Mouse (Mus musculus) lung, postnatal 36 days (tissue): ENCODE measurements around the gene Evl.

Experiments
- DNase-seq: peaks from one replicate; pipeline ENCODE4 v3.0.0; 2022; ENCODE audit warnings: mixed read lengths

The Evl gene

GRCm38 (mm10) chr12:108653358-108654335 lies 99.1 kb downstream of the Evl start:
- no peak for DNase-seq

- peak; percentile 81 for DNase-seq
Measured at GRCm38 (mm10) chr12:108657350-108657749, 102.8 kb downstream of the Evl start.

GRCm38 (mm10) chr12:108668606-108669235 lies 114.2 kb downstream of the Evl start:
- peak; percentile 55 for DNase-seq

DNA sequence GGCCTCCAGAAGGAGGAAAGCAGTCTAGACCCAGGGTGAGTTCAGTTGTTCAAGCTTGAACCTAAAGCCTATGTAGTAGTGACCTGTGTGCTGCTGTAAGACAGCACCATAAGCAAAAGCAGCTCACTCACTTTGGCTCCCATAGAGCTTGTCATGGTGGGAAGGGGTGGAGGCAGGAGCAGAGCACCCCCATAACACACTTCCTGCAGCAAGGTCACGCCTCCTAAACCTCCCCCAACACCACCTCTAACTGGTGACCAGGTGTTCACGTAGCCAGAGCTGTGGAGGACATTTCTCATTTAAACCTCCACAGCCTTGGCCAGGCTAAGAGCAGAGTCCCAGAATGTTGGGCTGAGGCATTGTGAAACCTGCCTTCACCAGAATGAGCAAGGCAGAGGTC lies 117.0 kb downstream of the Evl start:
- no peak for DNase-seq

- DNase-seq = no peak
Measured at GRCm38 (mm10) chr12:108672908-108673307, 118.4 kb downstream of the Evl start.

DNA sequence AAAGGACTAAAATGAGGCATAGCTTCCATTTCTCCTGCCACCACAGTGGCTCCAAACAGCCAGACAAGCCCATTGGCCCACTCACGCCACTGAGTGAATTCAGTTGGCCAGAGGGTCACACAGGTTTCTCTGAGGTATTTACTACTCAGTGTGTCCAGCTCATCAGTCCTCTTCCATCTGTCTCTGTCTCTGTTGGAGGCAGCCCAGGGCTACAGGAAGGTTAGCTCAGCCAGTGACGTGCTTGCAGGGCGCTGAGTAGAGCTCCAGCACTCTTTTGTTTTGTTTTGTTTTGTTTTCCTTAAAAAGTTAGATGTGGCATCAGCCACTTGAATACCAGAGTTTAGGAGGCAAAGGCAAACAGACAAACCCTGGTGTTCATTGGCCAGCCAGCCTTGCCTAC lies 119.0 kb downstream of the Evl start:
- peak; percentile 25 for DNase-seq

- DNase-seq = peak; percentile 78
Measured at GRCm38 (mm10) chr12:108674502-108674901, 120.0 kb downstream of the Evl start.

DNA sequence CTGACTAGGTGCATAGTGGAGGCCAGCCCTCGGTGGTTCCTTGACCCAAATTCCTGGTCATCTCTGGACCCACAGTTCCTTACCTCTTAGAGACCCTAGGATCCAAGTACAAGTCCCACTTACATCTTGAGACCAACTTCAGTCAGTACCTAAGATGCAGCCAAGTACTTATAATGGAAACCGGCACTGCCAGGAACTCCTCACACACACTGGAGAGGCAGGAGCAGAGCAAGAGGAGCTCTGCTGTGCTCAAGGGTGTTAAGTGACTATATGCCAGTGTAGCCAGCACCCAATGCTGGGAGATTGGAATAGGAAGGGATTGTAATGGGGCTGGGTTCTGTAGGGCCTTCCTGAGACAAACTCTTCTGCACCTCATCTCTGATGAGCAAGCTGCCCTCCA lies 120.4 kb downstream of the Evl start:
- DNase-seq = peak; percentile 58

- DNase-seq = peak; percentile 38
Measured at GRCm38 (mm10) chr12:108675614-108676401, 121.3 kb downstream of the Evl start.

DNA sequence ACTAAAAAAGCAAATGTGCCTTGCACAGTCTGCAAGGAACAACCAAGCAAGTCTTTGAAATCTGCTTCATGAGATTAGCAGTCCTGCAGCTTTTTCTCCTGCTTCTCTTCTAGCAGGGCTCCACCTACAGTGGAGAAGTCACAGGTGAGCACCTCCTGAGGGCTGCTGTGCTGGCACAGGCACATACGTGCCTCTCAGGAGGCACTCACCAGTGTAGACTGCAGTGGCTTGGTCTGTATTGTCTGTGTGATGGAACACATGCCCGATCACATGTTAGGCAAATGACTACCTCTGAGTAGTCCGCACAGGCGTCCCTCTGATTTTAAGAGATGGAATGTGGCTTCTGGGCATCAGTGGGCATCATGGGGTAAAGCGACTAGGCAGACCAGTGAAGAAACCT lies 122.6 kb downstream of the Evl start:
- no peak for DNase-seq

- DNase-seq = no peak
Measured at GRCm38 (mm10) chr12:108678366-108678765, 123.8 kb downstream of the Evl start.

GRCm38 (mm10) chr12:108680861-108681260 lies 126.3 kb downstream of the Evl start:
- DNase-seq = no peak

GRCm38 (mm10) chr12:108682240-108683023 lies 127.9 kb downstream of the Evl start:
- DNase-seq = peak; percentile 47

- DNase-seq = peak; percentile 18
Measured at GRCm38 (mm10) chr12:108686463-108686862, 131.9 kb downstream of the Evl start.

DNA sequence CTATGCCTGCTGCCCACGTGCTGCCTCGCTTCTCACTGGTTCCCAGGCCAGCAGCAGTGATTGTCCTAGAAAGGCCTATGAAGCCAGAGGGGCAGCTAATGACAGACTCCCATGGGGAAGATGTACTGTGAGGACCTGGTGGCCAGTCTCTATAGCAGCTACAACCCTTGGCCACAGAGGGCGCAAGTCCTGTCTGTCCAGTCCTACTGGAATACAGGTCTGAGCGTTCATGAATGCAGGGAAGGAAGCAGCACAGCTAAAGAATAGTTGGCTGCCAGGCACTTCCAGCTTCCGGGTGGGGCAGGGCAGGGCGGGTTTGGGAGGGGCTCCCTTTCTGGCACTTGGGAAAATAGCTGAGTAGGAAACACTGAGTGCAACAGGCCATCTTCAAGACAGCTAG lies 132.4 kb downstream of the Evl start:
- peak; percentile 62 for DNase-seq

GRCm38 (mm10) chr12:108689167-108689566 lies 134.6 kb downstream of the Evl start:
- DNase-seq = peak; percentile 56

DNA sequence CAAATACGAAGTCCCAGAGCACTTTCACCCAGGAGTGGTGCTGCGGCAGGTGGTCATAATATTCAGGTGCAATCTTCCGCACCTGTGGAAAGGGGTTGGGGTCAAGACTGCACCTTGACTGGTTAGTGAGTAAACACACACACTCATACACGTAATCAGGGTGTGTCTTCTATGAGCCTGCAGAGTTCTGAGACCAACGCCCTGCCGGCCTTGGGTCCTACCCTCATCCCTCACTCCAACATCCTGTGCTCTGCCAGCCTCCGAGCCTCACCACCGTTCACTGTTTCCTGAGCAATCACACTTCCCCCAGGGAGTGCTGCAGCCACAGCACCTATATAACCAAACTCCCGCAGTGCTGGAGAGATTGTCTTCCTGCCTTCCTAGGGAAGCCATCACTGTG lies 136.0 kb downstream of the Evl start:
- DNase-seq = no peak

GRCm38 (mm10) chr12:108693592-108693991 lies 139.1 kb downstream of the Evl start:
- DNase-seq = no peak

GRCm38 (mm10) chr12:108694223-108694622 lies 139.7 kb downstream of the Evl start:
- no peak for DNase-seq

GRCm38 (mm10) chr12:108698697-108699471 lies 144.4 kb downstream of the Evl start:
- no peak for DNase-seq

DNA sequence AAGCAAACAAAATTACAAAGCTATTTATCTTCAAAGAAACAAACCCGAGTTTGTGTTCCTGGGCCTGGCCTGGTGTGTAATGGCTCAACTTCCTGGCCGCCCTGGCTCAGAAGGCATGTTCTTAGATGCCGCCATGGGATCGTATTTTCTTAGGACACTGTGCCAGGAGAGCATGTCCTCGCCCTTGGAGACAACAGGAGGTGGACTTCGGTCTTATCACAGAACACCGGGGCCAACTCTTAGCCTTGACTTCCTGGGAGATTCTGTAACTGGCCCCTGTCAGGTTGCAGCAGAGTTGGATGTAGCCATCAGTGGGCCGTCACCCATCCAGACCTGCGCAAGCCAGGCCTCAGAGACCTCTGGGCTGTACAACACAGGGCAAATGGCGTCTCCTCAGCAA lies 145.1 kb downstream of the Evl start:
- no peak for DNase-seq

DNA sequence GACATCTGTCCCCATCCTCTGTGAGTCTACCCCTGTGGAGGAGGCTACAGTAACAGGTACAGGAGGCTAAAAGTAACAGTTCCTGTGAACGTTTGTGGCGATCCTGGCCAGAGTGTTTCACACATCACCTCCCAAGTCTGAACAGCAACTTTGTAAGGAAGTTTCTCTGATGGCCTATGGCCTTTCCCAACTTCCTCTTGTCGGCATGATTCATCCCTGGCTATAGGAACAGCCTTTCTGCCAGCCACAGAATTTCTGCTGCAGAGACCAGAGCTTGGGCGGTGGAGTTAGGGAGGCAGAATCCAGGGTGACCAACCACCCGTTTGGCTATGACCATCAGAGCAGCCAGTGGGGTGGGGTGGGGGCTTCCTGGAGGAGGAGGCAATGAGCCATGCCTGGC lies 145.5 kb downstream of the Evl start:
- no peak for DNase-seq
